Mouse (Mus musculus) heart, adult 18-20 months (tissue): ENCODE results near the gene Cenpf. TPM values are rescaled to one million over a fixed set of nuclear protein-coding genes. Genes with fewer than 3 reads are reported as not detected.
A peak's percentile ranks its signal among the peaks of the same experiment; 100 is the strongest.
"Not testable (repeated sequence)": the region's sequence is repeated elsewhere in the genome, so short reads cannot be mapped to it uniquely, and the experiment has no call there.

ENCODE experiments used
- DNase-seq, 2 experiments: peaks; one replicate each; pipeline ENCODE4 v3.0.0; 2021 to 2022; ENCODE audit warnings: mixed read lengths in 1 of 2
- total RNA-seq, 2 experiments: library from RNA; stranded (reverse); gene quantifications; 2 replicates each; pipeline ENCODE4 v1.2.3; 2021

The Cenpf gene
- total RNA-seq, 2 experiments from 2014 or later: 5.5 to 5.9 TPM

- DNase-seq: no peak
Measured at GRCm38 (mm10) chr1:189694391-189694790, 6.5 kb upstream of the Cenpf start.

DNA sequence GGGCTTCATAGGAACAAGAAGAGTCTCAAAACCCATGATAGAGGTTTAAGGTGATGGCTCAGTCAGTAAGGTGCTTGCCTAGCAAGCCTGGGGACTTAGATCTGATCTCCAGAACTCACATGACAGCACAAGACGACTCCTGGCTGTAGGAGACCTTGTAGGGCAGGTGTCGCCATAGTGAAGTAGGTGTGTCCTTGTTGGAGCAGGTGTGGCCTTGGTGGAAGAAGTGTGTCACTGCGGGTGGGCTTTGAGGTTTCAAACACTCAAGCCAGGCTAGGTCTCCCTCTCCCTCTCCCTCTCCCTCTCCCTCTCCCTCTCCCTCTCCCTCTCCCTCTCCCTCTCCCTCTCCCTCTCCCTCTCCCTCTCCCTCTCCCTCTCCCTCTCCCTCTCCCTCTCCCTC, 4.6 kb upstream of the Cenpf start:
- not testable (repeated sequence) for DNase-seq

- no peak for DNase-seq
Measured at GRCm38 (mm10) chr1:189689050-189689833, 1.4 kb upstream of the Cenpf start.

DNA sequence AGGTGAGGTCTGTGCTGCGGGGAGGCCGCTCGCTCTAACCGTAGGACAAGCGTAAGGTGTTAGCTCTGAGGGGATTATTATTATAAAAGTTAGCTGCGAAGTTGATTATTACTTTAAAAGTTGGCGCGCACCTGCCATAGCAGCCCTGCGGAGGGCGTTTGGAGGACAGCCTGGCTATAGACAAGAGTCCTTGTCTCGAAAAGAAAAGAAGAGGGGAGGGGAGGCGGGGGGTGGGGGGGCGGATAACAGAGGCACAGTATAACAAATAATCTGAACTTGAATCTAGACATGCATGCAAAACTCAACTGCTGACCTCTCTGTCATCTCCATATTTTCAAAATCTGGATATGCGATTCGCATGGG, 483 bp upstream of the Cenpf start:
- no peak for DNase-seq

DNA sequence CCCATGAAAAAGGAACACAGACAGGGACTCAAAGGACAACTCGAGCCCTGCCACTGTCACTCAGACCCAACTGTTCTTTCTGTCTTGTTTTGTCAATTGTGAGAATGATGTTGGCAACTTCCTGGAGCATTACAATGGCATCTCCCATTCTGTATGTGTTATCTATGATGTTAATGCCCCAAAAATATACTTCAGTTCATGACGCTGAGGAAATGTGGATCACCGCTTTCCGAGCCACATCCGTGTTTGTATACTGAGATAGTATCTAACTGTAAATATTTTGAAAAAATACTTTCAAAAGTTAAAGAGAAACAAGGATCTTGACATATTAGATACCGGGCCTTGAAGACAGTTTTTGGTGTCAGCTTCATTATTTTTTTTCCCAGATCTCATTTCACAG, 1.9 kb downstream of the Cenpf start:
- no peak for DNase-seq

DNA sequence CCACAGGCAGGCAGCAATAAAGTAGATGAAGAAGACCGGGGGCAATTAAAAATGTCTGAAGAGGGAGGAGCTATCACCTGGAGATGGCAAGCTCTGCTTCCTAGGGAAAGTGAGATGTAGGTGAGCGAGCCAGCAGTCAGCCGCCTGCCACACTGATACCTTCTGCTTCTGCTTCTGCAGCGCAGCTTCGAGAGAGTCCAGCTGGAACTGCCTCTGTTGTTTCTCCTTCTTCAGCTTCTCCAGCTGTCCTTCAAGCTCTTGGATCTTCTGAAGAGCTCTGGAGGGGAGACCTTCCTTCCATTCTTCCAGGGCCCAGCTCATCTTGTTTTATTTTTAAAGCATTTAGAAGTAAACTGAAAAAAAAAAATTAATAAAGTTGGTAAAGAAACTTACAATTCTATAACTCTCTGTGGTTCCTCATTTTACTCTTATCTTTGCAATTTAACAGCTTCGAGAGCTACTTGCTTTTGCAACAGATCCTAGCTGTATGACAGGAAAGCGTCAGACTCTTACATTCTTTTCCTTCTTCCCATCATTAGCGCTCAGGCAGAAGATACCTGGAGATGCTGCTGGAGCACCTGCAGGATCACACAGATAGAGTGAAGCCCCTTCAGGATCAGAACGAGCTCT, 3.0 kb downstream of the Cenpf start:
- no peak for DNase-seq

DNA sequence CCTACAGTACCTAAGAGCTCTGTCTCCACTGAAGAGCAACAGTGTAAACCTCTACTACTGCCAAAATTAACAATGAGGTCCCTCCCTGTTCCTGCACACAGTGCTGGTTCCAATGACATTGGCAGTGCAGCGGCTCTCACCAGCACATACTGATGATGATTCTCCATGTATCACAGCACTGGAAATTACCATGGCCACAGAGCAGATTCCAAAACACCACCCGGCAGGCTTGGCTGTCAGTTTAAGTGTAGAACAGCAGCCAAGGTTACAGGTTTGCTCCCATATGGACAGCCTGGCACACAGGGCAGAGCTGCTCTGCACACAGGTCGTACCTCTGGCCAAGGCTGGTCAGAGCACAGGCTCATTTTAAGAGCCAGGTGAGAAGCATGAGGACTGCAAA, 8.3 kb downstream of the Cenpf start:
- peak; percentile 67 to 75 for DNase-seq

- no peak for DNase-seq
Measured at GRCm38 (mm10) chr1:189675953-189676352, 11.9 kb downstream of the Cenpf start.

- DNase-seq: peak; percentile 22 to 66
Measured at GRCm38 (mm10) chr1:189675421-189675820, 12.5 kb downstream of the Cenpf start.

DNA sequence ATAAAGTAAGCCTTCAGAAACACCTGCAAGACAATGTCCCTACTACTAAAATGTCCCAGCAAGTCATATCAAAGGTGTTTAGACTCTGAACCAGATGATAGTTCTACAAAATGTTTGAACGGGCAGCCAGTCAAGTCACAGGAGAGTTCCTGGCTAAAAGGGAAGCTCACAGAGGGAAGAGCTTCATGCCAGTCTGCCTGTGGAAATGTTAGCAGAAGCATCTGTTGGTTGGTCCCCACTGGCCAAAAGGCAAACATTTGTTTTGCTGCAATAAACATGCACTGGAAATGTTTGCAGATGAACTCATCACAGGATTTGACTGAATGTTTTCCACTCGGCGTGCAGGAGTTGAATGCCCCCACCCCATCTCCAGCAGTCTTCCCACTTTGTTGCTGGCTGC, 21.9 kb downstream of the Cenpf start:
- no peak for DNase-seq

DNA sequence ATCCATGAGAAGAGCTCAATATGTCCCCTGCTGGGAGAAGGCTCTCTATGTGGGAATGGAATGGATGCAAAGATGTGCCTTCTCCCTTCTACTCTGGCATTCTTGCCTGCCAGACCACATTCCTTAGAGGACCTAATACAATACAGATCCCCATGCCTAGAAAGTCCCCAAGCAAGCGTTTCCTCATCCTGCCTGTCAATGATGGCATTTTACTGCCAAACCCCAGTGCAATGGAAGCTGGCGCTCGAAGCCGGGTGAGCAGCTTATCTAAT, 23.1 kb downstream of the Cenpf start:
- DNase-seq: no peak

- DNase-seq: no peak
Measured at GRCm38 (mm10) chr1:189664061-189664872, 23.6 kb downstream of the Cenpf start.

GRCm38 (mm10) chr1:189663437-189663836, 24.4 kb downstream of the Cenpf start:
- no peak for DNase-seq

- peak; percentile 20 to 65 for DNase-seq
Measured at GRCm38 (mm10) chr1:189661856-189662255, 26.0 kb downstream of the Cenpf start.

DNA sequence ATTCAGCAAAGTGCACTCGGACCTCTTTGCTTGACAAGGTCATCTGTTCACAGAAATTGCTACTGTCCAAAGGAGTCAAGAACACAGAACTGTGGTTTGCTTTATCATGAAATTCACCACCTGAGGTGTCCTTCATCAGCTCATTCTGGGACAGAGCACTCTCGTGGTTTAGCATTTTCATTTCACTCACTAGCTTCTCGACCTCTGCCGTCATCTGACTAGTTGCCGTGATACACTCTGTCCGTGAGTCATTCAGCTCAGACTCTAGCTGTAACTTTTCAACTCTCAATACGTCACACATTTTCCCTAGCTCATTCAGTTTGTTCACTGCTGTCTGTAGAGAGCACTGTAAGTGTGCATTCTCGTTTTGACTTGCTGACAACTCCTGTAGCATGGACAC, 30.5 kb downstream of the Cenpf start:
- DNase-seq: no peak

- no peak for DNase-seq
Measured at GRCm38 (mm10) chr1:189653746-189654145, 34.1 kb downstream of the Cenpf start.

GRCm38 (mm10) chr1:189646597-189646996, 41.3 kb downstream of the Cenpf start:
- DNase-seq: no peak

DNA sequence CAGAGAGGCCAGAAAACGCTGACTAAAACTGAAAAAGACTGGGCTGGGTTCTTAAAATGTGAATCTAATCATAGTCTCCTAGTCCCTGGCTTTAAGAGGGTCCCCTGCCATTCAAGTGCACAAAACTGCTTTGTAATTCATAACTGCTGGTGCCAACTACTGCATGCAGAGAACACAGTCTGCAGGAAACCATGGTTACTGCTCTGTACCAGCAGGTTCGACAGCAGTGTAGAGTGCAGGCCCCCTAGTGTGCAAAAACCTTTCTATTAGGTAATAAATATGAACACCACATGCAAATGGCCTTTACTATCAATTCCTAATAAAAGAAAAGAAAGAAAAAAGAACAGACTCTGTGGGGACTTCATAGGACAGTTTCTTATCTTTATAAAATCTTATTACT, 42.5 kb downstream of the Cenpf start:
- DNase-seq: no peak

DNA sequence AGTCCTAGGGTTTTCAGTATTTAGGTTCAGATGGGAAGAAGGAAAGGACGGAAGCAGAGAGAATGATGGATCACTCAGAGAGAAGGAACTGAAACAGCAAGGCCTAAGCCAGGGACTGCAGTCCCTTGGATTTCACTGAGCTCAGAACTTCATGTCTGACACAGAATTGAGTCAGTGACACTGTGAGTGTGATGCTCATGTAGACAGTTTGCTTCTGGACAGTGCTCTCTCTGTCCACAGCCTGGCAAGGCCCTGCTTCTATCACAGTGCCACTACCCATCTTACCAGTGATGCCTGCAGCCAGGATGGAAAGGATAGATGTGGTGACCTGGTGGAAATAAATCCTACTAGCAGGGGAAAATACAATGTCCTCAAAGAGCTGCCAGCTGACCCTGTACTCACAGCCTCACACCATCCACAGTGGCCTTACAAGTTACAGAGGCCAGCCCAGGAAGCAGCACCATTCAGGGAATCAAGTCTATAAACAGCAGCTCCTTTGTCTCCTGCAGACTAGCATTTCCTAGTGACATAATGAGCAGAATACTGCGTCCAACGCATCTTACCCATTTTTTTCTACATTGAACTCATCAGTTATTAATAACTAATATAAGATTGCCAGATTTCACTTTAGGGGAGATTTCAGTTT, 43.1 kb downstream of the Cenpf start:
- DNase-seq: no peak

GRCm38 (mm10) chr1:189639581-189639980, 48.3 kb downstream of the Cenpf start:
- DNase-seq: no peak

- no peak for DNase-seq
Measured at GRCm38 (mm10) chr1:189633791-189634190, 54.1 kb downstream of the Cenpf start.

DNA sequence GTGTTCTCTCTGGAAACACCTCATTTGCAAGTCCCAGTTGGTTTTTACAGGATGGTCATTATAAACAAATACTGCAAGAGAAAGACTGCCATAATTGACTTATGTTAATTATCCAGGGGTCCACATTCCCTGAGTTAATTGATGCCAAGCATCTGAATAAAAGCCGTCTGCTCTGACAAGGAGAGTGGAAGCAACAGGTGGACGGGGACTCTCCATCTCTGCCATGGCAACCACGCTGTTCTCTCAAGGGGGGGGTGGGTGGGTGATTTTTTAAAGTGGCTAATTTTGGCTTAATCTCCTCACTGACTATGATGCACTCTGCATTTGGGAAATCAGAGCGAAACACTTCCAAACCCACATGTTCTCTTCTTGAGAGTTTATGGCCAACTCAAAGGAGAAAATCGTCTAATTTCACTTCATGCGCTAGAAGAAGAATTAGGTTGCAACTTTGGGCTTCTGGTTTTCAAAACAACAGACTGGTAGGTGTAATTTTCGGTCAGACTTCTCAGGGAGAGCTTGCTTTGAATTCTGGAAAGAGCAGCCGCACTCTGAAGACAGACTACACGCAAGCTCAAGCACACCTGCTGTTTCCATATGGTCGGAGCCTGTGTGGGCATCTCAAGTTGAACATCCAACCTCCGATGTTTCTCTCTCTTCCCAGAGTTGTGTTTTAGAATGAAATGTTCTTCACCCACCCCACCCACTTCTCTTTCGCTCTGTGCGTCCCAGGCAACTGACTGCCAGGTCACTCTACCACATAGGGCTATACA, 55.8 kb downstream of the Cenpf start:
- no peak for DNase-seq
